Mouse (Mus musculus) layer of hippocampus, adult 9-11 months (tissue): ENCODE measurements around the gene Zfp341.

Source experiments
- DNase-seq: peaks from one replicate; pipeline ENCODE4 v3.0.0; 2022

Zfp341 gene

GRCm38 (mm10) chr2:154680337-154680736, 67.2 kb downstream of the Zfp341 start:
- DNase-seq = no peak

GRCm38 (mm10) chr2:154680941-154681340, 67.8 kb downstream of the Zfp341 start:
- no peak for DNase-seq

DNA sequence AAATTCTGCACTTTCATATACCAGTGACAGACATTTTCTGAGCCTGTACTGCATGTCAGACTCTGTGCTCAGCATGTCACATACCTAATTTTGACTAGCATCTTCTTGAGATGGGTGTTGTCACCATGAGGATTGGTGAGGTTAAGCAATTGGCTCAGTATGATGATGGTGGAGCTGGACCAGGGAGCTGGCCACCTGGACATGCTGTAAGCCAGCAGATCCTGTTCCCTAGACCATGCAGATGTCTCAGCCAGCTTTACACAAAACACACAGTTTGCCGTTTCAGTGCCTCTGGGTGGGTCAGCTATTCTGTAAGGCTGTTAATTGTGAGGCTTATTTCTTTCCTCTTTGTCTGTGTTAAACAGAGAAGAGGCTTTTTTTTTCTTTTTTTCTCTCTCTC, 69.6 kb downstream of the Zfp341 start:
- no peak for DNase-seq

DNA sequence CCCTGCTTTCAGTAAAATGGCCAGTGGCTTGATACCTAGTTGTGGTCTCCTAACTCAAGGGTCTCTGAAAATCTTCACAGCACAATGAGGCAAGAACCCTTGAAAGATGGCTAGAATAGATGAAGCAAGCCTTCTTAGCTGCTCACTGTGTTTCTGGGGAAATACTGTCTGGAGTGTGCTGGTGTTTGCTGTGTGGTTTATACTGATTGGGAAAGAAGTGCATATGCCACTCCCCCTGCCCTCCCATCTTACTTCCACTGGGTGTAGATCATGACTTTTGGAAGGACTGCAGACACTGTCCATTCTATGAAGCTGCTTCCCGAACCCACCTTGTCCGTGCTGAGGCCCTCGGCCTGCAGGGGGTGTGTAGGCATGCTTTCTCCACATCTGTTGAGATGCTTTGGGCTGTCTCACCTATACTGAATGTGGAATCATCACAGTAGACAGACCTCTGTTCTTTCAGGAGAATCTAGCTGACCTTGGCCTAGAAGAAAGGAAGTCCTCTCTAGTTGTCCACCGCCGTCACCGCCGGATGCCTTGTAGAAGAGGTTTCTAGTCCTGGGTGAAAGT, 71.9 kb downstream of the Zfp341 start:
- no peak for DNase-seq

DNA sequence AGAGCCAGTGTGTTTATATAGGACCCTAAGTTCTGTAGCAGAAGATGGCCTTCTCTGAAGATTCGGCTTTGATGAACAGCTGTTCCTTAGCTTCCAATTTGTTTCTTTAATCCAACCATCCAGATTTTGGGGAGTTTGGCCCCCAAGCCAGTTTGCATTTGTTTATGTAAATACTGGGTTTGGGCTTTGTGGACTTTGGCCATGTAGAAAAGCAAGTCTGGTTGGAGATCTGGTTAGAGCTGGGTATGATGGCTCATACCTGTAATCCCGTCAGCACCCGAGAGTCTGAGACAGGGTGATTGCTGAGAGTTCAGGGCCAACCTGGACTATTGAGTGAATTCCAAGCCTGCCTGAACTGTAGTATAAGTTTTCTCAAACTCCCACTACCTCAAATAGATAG, 72.7 kb downstream of the Zfp341 start:
- no peak for DNase-seq

- no peak for DNase-seq
Observed at GRCm38 (mm10) chr2:154686819-154687218, 73.7 kb downstream of the Zfp341 start.

DNA sequence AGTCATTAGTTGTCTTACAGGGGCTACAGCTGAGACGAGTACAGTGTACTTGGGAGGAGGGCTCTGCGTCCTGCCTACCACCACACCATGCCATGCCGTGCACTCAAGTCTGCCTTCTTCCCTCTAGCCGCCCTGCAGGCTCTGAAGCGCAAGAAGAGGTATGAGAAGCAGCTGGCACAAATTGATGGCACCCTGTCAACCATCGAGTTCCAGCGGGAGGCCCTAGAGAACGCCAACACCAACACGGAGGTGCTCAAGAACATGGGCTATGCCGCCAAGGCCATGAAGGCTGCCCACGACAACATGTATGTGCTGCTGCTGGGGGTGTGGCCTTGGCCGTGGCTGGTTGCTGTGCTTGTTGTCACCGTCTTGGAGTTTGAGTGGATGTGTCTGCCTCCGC, 76.3 kb downstream of the Zfp341 start:
- DNase-seq = no peak

DNA sequence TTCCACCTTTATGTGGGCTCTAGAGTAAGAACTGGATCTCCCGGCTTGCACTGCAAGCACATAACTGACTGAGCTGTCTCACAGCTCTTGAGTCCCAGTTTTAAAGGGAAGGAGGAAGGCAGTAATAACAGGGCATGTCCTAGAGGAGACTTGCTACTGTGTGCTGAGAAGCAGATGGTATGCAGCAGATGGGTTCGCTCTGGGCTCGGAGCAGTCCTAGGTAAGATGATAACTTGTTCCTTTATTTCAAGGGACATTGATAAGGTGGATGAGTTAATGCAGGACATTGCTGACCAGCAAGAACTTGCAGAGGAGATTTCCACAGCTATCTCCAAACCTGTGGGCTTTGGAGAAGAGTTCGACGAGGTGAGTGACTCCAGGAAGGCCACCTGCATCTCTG, 77.9 kb downstream of the Zfp341 start:
- DNase-seq = no peak

DNA sequence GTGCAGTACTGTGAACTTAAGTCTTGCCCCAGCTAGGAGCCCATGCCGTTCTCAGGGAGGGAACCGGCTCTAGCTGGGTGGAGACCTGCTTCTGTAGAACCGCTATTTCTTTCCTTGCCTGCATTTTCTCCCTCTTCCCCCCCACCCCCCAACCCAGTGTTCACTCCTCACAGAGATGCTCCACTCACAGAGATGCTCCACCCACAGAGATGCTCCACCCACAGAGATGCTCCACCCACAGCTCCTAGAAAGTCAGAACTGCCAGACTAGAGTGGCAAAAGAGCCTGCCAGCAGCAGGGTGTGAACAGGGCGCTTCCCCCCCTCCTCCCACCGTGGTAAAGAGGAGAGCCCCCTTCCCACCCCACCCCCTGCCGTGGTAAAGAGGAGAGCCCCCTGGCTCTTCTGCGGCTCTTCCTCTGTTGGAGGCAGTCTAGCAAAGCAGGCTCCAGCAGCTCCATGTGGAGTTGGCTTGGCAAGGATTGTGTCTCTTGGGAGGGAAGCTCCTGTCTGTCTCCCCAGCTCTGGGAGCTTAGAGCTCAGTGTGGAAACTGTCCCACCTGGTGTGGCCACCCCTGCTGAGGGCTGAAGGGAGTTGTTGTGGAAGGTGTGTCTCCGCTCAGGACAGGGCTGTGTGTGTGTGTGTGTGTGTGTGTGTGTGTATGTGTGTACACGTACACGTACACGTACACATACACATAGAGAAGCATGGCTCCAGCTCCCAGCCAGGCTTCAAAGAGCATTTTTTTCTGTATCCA, 80.3 kb downstream of the Zfp341 start:
- no peak for DNase-seq

- DNase-seq = no peak
Observed at GRCm38 (mm10) chr2:154693941-154694256, 80.8 kb downstream of the Zfp341 start.

- DNase-seq = no peak
Observed at GRCm38 (mm10) chr2:154695690-154696089, 82.6 kb downstream of the Zfp341 start.
